Mouse (Mus musculus) spleen, embryonic (tissue): ENCODE data around the gene Vwde.

Source experiments
- CTCF ChIA-PET: fragments of 350-600 bp; sonication (Branson Sonifier 250); formaldehyde crosslinking; loops from one replicate; lab custom pipeline; 2022; lab: Charles Lee

Vwde gene

DNA sequence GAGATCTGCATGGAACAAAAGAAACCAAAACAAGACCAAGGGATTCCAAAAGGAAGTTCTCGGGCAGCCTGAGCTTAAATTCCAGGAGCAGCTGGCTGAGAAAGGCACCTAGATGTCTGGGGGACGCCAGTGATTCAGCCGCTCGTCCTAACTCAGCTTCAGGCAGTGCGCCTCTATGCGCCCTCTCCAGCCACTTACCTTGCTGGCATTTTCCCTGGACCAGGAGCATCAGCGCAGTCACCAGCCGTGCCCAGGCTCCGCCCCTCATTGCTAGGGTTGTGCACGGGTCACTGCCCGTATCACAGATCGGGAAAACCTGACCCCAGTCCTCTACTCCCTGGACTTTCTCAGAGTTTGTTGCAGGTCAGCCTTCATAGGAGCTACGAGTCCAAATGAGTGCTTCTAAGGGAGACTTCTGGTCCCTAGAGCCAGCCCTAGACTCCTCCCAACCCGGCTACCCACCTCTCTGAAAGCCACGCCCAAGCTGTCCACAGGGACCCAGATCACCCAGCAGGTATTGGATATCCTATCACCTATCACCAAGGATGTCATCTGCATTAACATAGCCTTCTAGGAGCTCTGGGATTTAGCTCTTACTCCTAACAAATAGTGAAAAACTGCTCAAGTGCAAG, at the start of gene Vwde:
TSS of gene Vwde (minus strand) at position 370 of the 632 bp plus-strand sequence.
- CTCF ChIA-PET: no interaction called here

- CTCF ChIA-PET: no interaction called here
Observed at GRCm38 (mm10) chr6:13255341-13255740, 30.6 kb upstream of the Vwde start.

- CTCF ChIA-PET: no interaction called here
Observed at GRCm38 (mm10) chr6:13248317-13248969, 23.7 kb upstream of the Vwde start.

GRCm38 (mm10) chr6:13206157-13206556, 18.6 kb downstream of the Vwde start:
- CTCF ChIA-PET: interaction anchor here (0.6 kb wide), 1 partner anchor 722 kb away, joined by 3 read pairs; no protein-coding TSS in a partner anchor

- CTCF ChIA-PET: no interaction called here
Observed at GRCm38 (mm10) chr6:13197486-13197885, 27.3 kb downstream of the Vwde start.

DNA sequence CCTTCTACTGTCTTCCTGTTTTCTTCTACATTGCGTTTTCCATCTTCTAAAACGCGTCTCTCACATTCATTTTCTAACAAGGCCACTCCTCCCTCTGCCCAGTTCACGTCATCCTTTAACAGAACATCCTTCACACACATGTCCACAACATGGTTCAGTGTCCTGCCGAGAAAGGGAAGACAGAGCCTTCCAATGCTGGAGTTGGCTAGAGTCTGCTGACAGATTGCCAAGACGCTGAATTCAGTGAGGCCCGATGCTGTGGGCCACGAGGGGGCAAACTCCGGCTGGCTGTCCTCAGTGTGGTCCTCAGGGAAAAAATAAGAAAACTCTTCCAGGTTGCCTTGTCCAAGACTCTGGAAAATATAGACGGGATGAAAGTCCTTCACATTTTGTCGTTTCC, 37.9 kb downstream of the Vwde start:
- CTCF ChIA-PET: no interaction called here

GRCm38 (mm10) chr6:13180061-13180460, 44.7 kb downstream of the Vwde start:
- CTCF ChIA-PET: no interaction called here

GRCm38 (mm10) chr6:13169459-13170150, 55.2 kb downstream of the Vwde start:
- CTCF ChIA-PET: no interaction called here

- CTCF ChIA-PET: no interaction called here
Observed at GRCm38 (mm10) chr6:13166240-13166937, 58.4 kb downstream of the Vwde start.

DNA sequence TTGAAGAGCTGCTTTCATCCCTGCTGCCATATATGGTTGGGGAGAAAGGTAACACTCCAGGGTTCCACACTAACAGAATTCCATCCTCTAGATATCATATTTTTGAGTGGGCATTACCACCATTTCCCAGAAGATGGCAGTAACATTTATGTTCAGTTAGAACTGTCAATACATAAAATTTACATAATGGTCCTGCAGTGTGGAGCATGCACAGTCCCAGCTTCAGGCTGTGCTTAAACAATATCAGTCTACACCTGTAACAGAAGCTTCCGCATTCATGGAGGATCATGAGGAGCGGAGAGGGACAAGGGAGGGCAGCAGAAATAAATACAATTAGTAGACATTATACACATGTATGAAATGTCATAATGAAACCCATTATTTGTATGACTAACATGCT, 65.3 kb downstream of the Vwde start:
- CTCF ChIA-PET: no interaction called here

DNA sequence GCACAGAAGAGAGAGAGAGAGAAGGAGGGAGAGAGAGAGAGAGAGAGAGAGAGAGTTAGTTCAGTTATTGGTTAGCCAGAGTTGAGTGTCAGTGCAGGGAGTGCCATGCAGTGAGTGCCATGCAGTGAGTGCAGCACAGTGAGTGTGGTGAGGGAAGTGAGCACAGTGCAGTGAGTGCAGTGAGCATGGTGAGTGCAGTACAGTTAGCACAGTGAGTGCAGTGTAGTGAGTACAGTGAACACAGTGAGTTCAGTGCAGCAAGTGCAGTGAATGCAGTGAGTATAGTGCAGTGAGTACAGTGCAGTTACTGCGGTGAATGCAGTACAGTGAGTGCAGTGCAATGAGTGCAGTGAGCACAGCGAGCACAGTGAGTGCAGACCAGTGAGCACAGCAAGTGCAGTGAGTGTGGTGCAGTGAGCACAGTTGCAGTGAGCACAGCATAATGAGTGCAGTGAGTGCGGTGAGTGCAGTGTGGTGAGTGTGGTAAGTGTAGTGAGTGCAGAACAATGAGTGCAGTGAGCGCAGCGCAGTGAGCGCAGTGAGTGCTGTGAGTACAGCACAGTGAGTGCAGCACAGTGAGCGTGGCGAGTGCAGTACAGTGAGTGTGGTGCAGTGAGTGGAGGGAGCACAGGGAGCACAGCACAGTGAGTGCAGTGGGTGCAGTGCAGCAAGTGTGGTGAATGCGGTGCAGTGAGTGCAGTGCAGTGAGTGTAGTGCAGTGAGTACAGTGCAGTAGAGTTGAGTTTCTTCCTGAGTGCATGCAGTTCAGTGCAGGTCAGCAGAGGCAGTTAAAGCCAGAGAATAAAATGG, 70.7 kb downstream of the Vwde start:
- CTCF ChIA-PET: no interaction called here

- CTCF ChIA-PET: no interaction called here
Observed at GRCm38 (mm10) chr6:13152062-13152640, 72.6 kb downstream of the Vwde start.

DNA sequence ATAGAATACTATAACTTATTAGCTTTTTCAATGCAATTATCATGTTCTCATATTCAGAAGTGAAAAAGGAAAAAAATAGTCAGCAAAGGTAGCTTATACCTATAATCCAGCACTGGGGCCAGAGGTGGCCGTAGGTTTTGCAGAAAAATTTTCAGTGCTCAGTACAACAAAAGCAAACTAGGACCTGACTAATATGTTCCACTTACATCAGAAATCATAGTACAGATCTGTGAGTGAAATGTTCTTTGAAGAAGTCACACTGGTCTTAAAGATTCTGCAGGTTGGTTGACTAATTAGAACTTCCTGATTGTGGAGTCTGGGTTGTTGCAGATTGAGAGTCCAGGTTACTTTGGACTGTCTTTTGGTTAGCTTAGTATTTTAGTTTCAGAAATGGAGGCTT, 87.5 kb downstream of the Vwde start:
- CTCF ChIA-PET: no interaction called here

DNA sequence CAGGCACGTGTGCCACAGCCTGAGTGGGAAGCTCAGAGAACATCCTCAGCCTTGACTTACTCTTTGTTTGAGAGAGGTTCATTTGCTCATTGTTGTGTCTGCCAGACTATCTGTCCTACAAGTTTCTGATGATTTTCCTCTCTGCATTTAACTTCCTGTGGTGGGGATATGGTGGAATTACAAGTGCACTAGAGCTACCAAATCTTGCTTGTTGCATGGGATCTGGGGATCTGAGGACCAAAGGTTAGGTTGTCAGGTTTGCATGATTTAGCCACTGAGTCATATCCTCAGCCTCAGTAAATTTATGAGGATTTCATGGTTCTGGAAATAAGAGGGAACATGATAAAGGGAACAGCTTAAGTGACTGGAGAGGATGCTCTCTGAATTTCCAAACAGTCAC, 116.1 kb downstream of the Vwde start:
- CTCF ChIA-PET: no interaction called here
